Mouse (Mus musculus) kidney, adult 2 months (tissue): ENCODE measurements around the gene Tsen34.

Source experiments
- CTCF ChIP-seq: fragments of 200-500 bp; conservative IDR thresholded peaks from 2 replicates; pipeline ENCODE4 v1.5.1; 2011; ENCODE audit warnings: low read depth, mild to moderate bottlenecking, control low read depth, low read length, moderate library complexity, mixed read lengths; ENCODE audit not compliant: insufficient read depth, insufficient read length
- POLR2A ChIP-seq: fragments of 200-500 bp; IDR thresholded peaks from one replicate; pipeline ENCODE4 v1.6.1; 2011; ENCODE audit warnings: low read depth, low read length, control low read depth

- TF ChIP-seq CTCF (no peak), POLR2A (no peak)
Measured at GRCm38 (mm10) chr7:3666921-3667391, 25.7 kb upstream of the Tsen34 start.
